Comparison of ENCODE assay signal across 24 mouse cellular contexts in genomic region chr4:136997723-136998345, GRCm38 (mm10). TPM values are rescaled to one million over a fixed set of nuclear protein-coding genes. Genes with fewer than 3 reads are reported as not detected.
DNase-seq lines count a peak whose midpoint lies in the region; TF ChIP-seq lines count a peak whose summit lies in the region.
"Had no signal": no experiment of that assay in that cellular context is flagged by ENCODE, and none has a peak within 500 bp of the region (broad histone marks: within the 10 kb centered on the region; RNA-seq: fewer than 3 reads in every experiment).

No protein-coding gene starts in this region.

- intact Hi-C loops in heart, adult 2 months (cut with DNase I), result no loop called here

- DNase-seq in retina, postnatal 1 day, result peak; percentile 14
- DNase-seq in retina, embryonic 14.5 days (ENCODE audit: low spot score), result no peak
- peak; percentile 85 for DNase-seq in brain, adult 2 months (ENCODE audit: low read depth, low spot score)
- peak; percentile 88 for DNase-seq in cerebellum, adult 2 months
- DNase-seq in cerebellum, postnatal 36 days, result peak; percentile 78 to 84
- no peak for DNase-seq in heart, adult 2 months
- no peak for DNase-seq in layer of hippocampus, adult 8-10 months (ENCODE audit: low spot score in 2 of 2)
- DNase-seq: adrenal gland, postnatal 14 days; gastrocnemius, adult 2 months; kidney, adult 8-10 months; kidney, postnatal 25 days; layer of hippocampus, adult 9-11 months; liver, embryonic 13.5 days; lung, embryonic 14.5 days; lung, postnatal 36 days had no signal

- 24% methylated on average over 12 of the region's 12 CpGs for WGBS in cerebellum, adult 2 months
- WGBS in heart, adult 2 months, result 91% methylated on average over 12 of the region's 12 CpGs

- no peak for TF ChIP-seq EP300 in heart, adult 2 months (IDR thresholded peaks at IDR 0.05; ENCODE audit: insufficient read depth, low read depth, low read length)

- H3K9ac ChIP-seq in heart, adult 2 months (ENCODE audit: low read depth, low read length), result no peak overlapping the region
- H3K9ac ChIP-seq: limb, embryonic 13.5 days; liver, embryonic 13.5 days; lung, embryonic 14.5 days had no signal

- peaks cover 43% of the 10 kb centered on the region for H3K4me1 ChIP-seq in cerebellum, adult 2 months (ENCODE audit: control insufficient read depth, insufficient read depth, low read length)
- no peaks in the 10 kb centered on the region for H3K4me1 ChIP-seq in heart, adult 2 months (ENCODE audit: control insufficient read depth, insufficient read depth, low read length)
- H3K4me1 ChIP-seq: limb, embryonic 13.5 days; liver, embryonic 13.5 days; midbrain, embryonic 10.5 days had no signal

- no peak for TF ChIP-seq POLR2A in cerebellum, adult 2 months (IDR thresholded peaks at IDR 0.05; ENCODE audit: borderline replicate concordance, insufficient read depth, low read length)
- TF ChIP-seq POLR2A in heart, adult 2 months (IDR thresholded peaks at IDR 0.05; ENCODE audit: insufficient read depth, low read depth, low read length), result no peak

- no peak overlapping the region for H3K4me3 ChIP-seq in cerebellum, adult 2 months (replicated peaks; ENCODE audit: insufficient read depth, low read depth, low read length)
- H3K4me3 ChIP-seq in heart, adult 2 months, result no peak overlapping the region
- H3K4me3 ChIP-seq: embryonic facial prominence, embryonic 10.5 days; gastrocnemius, adult 2 months; limb, embryonic 13.5 days; liver, embryonic 13.5 days; midbrain, embryonic 10.5 days had no signal

- H3K27ac ChIP-seq in cerebellum, adult 2 months (ENCODE audit: insufficient read depth, low read length), result peak overlapping the region; percentile 31
- H3K27ac ChIP-seq in heart, adult 2 months, result no peak overlapping the region
- H3K27ac ChIP-seq: embryonic facial prominence, embryonic 10.5 days; gastrocnemius, adult 2 months; limb, embryonic 13.5 days; liver, embryonic 13.5 days; midbrain, embryonic 10.5 days had no signal

- H3K79me2 ChIP-seq in heart, adult 2 months (replicated peaks; ENCODE audit: control insufficient read depth, insufficient read depth, low read length), result no peaks in the 10 kb centered on the region

- no peaks in the 10 kb centered on the region for H3K36me3 ChIP-seq in heart, adult 2 months (ENCODE audit: control insufficient read depth, insufficient read depth, low read length)

- TF ChIP-seq CTCF in cerebellum, adult 2 months (IDR thresholded peaks at IDR 0.05; ENCODE audit: borderline replicate concordance, insufficient read depth, low read depth, low read length), result no peak
- TF ChIP-seq CTCF in heart, adult 2 months (IDR thresholded peaks at IDR 0.05), result no peak

- H3K27me3 ChIP-seq in cerebellum, adult 2 months (ENCODE audit: control insufficient read depth, insufficient read depth, low read length), result no peaks in the 10 kb centered on the region
- H3K27me3 ChIP-seq in heart, adult 2 months (ENCODE audit: control insufficient read depth, insufficient read depth, low read length), result no peaks in the 10 kb centered on the region
- H3K27me3 ChIP-seq: limb, embryonic 13.5 days; liver, embryonic 13.5 days had no signal

RNA-seq across cellular contexts. Expression of gene Epha8, which starts 41.2 kb away (rescaled TPM):
- 44.5 and 51.9 TPM in 2 replicates for polyA plus RNA-seq in cerebellum, adult 2 months (2012; rRNA removed)
- total RNA-seq in heart, adult 2 months (2021), result not detected
- polyA plus RNA-seq in heart, adult 2 months (2012; rRNA removed), result 0.08 TPM in 1 of 2 replicates, not detected in the other
- total RNA-seq in layer of hippocampus, adult 8-10 months (2022), result 1 to 10 TPM; 2.0 to 2.8 (median 2.5) TPM
- total RNA-seq: common myeloid progenitor, adult 5-6 weeks; gastrocnemius, adult 2 months; granulocyte monocyte progenitor cell, adult 5-6 weeks; hematopoietic stem cell, adult 5-6 weeks; monocyte, adult 5-6 weeks had no signal
- polyA plus RNA-seq: activated CD4-positive, CD25-positive, alpha-beta regulatory T cell, adult 4 months; heart, embryonic 14.5 days had no signal

RNA-seq across cellular contexts. Expression of gene Zbtb40, which starts 50.8 kb away (rescaled TPM):
- 10.2 and 12.6 TPM in 2 replicates for polyA plus RNA-seq in cerebellum, adult 2 months (2012; rRNA removed)
- 1 to 10 TPM; 7.3 to 8.0 TPM for total RNA-seq in heart, adult 2 months (2021)
- polyA plus RNA-seq in heart, adult 2 months (2012; rRNA removed), result 5.6 and 9.3 TPM in 2 replicates
- 10 to 100 TPM in 2 of 4 experiments, 1 to 10 TPM in 2; 6.0 to 23.6 (median 15.0) TPM for total RNA-seq in layer of hippocampus, adult 8-10 months (2022)

Comparison
In these comparisons a context has a peak if more than half of its experiments do, and no peak if none do; other contexts are left out.
1. DNase-seq: peak in retina, postnatal 1 day (single experiment), brain, adult 2 months (single experiment), cerebellum, adult 2 months (2 of 2) and cerebellum, postnatal 36 days (2 of 2); none in retina, embryonic 14.5 days (single experiment), heart, adult 2 months (0 of 2) and layer of hippocampus, adult 8-10 months (0 of 2).